ENCODE assay signal across 23 mouse cellular contexts in genomic region chr6:100939766-100940165, GRCm38 (mm10).
"Had no signal": no experiment of that assay in that cellular context is flagged by ENCODE, and none has a peak within 500 bp of the region (broad histone marks: within the 10 kb centered on the region; RNA-seq: fewer than 3 reads in every experiment).

No protein-coding gene starts in this region.

- DNase-seq: liver; liver, embryonic 13.5 days; liver, postnatal 0 days; lung, embryonic 14.5 days; lung, postnatal 10 days; midbrain, embryonic 14.5 days had no signal

- H3K27ac ChIP-seq: left cerebral cortex, adult 2 months; limb, embryonic 10.5 days; limb, embryonic 12.5 days; limb, embryonic 13.5 days; limb, embryonic 15.5 days; liver, embryonic 12.5 days; liver, embryonic 13.5 days; liver, embryonic 14.5 days; liver, embryonic 15.5 days; lung, embryonic 15.5 days; macrophage; midbrain, embryonic 10.5 days; midbrain, embryonic 12.5 days; midbrain, embryonic 15.5 days; neural tube, embryonic 12.5 days had no signal

- H3K27me3 ChIP-seq: liver, embryonic 12.5 days; liver, embryonic 13.5 days; liver, embryonic 15.5 days; lung, embryonic 15.5 days; megakaryocyte, embryonic 14.5 days; midbrain, embryonic 12.5 days; midbrain, embryonic 15.5 days; neural tube, embryonic 12.5 days had no signal

- H3K36me3 ChIP-seq: limb, embryonic 10.5 days; limb, embryonic 12.5 days; limb, embryonic 13.5 days; limb, embryonic 15.5 days; liver, embryonic 12.5 days; liver, embryonic 13.5 days; liver, embryonic 15.5 days; lung, embryonic 15.5 days; midbrain, embryonic 10.5 days; midbrain, embryonic 12.5 days; midbrain, embryonic 15.5 days; neural tube, embryonic 12.5 days had no signal

- H3K4me1 ChIP-seq: limb, embryonic 10.5 days; liver, embryonic 12.5 days; liver, embryonic 13.5 days; liver, embryonic 15.5 days; megakaryocyte, embryonic 14.5 days; midbrain, embryonic 10.5 days; midbrain, embryonic 12.5 days; neural tube, embryonic 12.5 days had no signal

- H3K9ac ChIP-seq: limb, embryonic 12.5 days; limb, embryonic 13.5 days; limb, embryonic 15.5 days; liver, embryonic 12.5 days; liver, embryonic 13.5 days; liver, embryonic 14.5 days; liver, embryonic 15.5 days; liver, postnatal 0 days; lung, embryonic 14.5 days; lung, embryonic 15.5 days; midbrain, embryonic 12.5 days; midbrain, embryonic 15.5 days; neural tube, embryonic 12.5 days had no signal

- H3K4me3 ChIP-seq: left cerebral cortex, adult 2 months; limb, embryonic 10.5 days; limb, embryonic 12.5 days; limb, embryonic 13.5 days; limb, embryonic 15.5 days; liver, embryonic 12.5 days; liver, embryonic 13.5 days; liver, embryonic 15.5 days; lung, embryonic 15.5 days; megakaryocyte, embryonic 14.5 days; midbrain, embryonic 10.5 days; midbrain, embryonic 12.5 days; midbrain, embryonic 15.5 days; myocyte; neural tube, embryonic 12.5 days had no signal

- H3K9me3 ChIP-seq: limb, embryonic 10.5 days; limb, embryonic 12.5 days; limb, embryonic 13.5 days; liver, embryonic 12.5 days; liver, embryonic 13.5 days; liver, embryonic 15.5 days; lung, embryonic 15.5 days; midbrain, embryonic 10.5 days; midbrain, embryonic 12.5 days; midbrain, embryonic 15.5 days; neural tube, embryonic 12.5 days had no signal

- H3K4me2 ChIP-seq: limb, embryonic 12.5 days; limb, embryonic 13.5 days; limb, embryonic 15.5 days; liver, embryonic 11.5 days; liver, embryonic 12.5 days; liver, embryonic 13.5 days; liver, embryonic 15.5 days; lung, embryonic 14.5 days; lung, embryonic 15.5 days; midbrain, embryonic 12.5 days; midbrain, embryonic 15.5 days; neural tube, embryonic 12.5 days had no signal

- ATAC-seq: liver, embryonic 12.5 days; liver, postnatal 0 days; midbrain, embryonic 15.5 days had no signal
